ENCODE assay signal across 22 mouse cellular contexts in the genomic region with DNA sequence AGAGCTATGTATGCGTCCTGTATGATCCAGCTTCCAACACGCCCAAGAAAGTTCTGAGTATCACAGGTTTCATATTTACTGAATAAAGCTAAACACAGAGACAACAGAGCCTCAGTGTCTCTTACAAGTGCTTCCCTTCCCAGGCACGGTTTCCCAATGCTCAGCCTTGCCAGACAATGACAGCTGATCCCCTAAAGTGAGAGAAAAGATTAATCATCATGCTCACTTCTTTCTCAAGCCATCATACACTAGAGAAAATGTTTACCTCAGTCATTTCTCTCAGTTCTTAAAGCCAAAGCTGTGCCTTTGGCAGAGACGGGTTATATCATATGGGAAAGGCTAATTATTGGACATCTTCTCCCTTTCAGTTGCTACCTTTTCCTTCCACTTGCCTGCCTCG.
A peak's percentile ranks its signal among the peaks of the same experiment; 100 is the strongest.
DNase-seq lines count a peak whose midpoint lies in the region; ATAC-seq lines count a peak whose summit lies in the region.
"Had no signal": no experiment of that assay in that cellular context is flagged by ENCODE, and none has a peak within 500 bp of the region (broad histone marks: within the 10 kb centered on the region; RNA-seq: fewer than 3 reads in every experiment).

No protein-coding gene starts in this region.

- H3K4me3 ChIP-seq in forebrain, embryonic 13.5 days = no peak overlapping the region
- no peak overlapping the region for H3K4me3 ChIP-seq in forebrain, embryonic 10.5 days
- no peak overlapping the region for H3K4me3 ChIP-seq in forebrain, embryonic 15.5 days
- H3K4me3 ChIP-seq in forebrain, embryonic 12.5 days (replicated peaks) = no peak overlapping the region
- H3K4me3 ChIP-seq: embryonic facial prominence, embryonic 10.5 days; embryonic facial prominence, embryonic 12.5 days had no signal

- 78% methylated on average over 5 of the region's 5 CpGs for WGBS in forebrain, embryonic 13.5 days
- WGBS in forebrain, embryonic 10.5 days = 85% methylated on average over 5 of the region's 5 CpGs
- WGBS in forebrain, embryonic 15.5 days = 65% methylated on average over 5 of the region's 5 CpGs
- 82% methylated on average over 5 of the region's 5 CpGs for WGBS in forebrain, embryonic 12.5 days

- no peaks in the 10 kb centered on the region for H3K27me3 ChIP-seq in forebrain, embryonic 13.5 days
- no peaks in the 10 kb centered on the region for H3K27me3 ChIP-seq in forebrain, embryonic 10.5 days (ENCODE audit: poor library complexity, severe bottlenecking)
- no peaks in the 10 kb centered on the region for H3K27me3 ChIP-seq in forebrain, embryonic 15.5 days
- H3K27me3 ChIP-seq in forebrain, embryonic 12.5 days = no peaks in the 10 kb centered on the region
- H3K27me3 ChIP-seq: CH12.LX; embryonic facial prominence, embryonic 12.5 days had no signal

- no peaks in the 10 kb centered on the region for H3K36me3 ChIP-seq in forebrain, embryonic 13.5 days (ENCODE audit: poor library complexity, severe bottlenecking)
- H3K36me3 ChIP-seq in forebrain, embryonic 10.5 days (replicated peaks) = no peaks in the 10 kb centered on the region
- H3K36me3 ChIP-seq in forebrain, embryonic 15.5 days = no peaks in the 10 kb centered on the region
- no peaks in the 10 kb centered on the region for H3K36me3 ChIP-seq in forebrain, embryonic 12.5 days (replicated peaks)
- H3K36me3 ChIP-seq: embryonic facial prominence, embryonic 10.5 days; embryonic facial prominence, embryonic 12.5 days; G1E had no signal

- no peak for DNase-seq in forebrain, embryonic 10.5 days (ENCODE audit: extremely low spot score, low spot score)
- DNase-seq in brain, adult 2 months (ENCODE audit: low read depth, low spot score) = peak; percentile 15
- no peak for DNase-seq in yolk sac, embryonic 10.5 days (ENCODE audit: low spot score)
- DNase-seq: adrenal gland, adult 8-10 months; adrenal gland, postnatal 14 days; adrenal gland, postnatal 36 days; B cell, adult 2 months; cerebellum, adult 11-12 months; cerebellum, adult 2 months; cerebellum, adult 9-10 months; cerebellum, postnatal 10 days; cerebellum, postnatal 25 days had no signal

- ATAC-seq in forebrain, embryonic 13.5 days = peak; percentile 21; the same call in 1 of the 2 replicates
- ATAC-seq in forebrain, embryonic 15.5 days (replicated peaks) = 0 out of 2 replicates have a peak, but pooled peaks have one; percentile 48
- no peak for ATAC-seq in forebrain, embryonic 12.5 days (ENCODE audit: low FRiP score)
- ATAC-seq: activated CD4-positive, CD25-positive, alpha-beta regulatory T cell, adult 4 months; CD4-positive, CD25-positive, alpha-beta regulatory T cell, adult 4 months; Patski had no signal

- no peak overlapping the region for H3K4me2 ChIP-seq in forebrain, embryonic 13.5 days
- no peak overlapping the region for H3K4me2 ChIP-seq in forebrain, embryonic 15.5 days (replicated peaks)
- no peak overlapping the region for H3K4me2 ChIP-seq in forebrain, embryonic 12.5 days
- H3K4me2 ChIP-seq: embryonic facial prominence, embryonic 12.5 days had no signal

- no peak overlapping the region for H3K27ac ChIP-seq in forebrain, embryonic 13.5 days
- no peak overlapping the region for H3K27ac ChIP-seq in forebrain, embryonic 10.5 days
- no peak overlapping the region for H3K27ac ChIP-seq in forebrain, embryonic 15.5 days (replicated peaks)
- H3K27ac ChIP-seq in forebrain, embryonic 12.5 days = no peak overlapping the region
- H3K27ac ChIP-seq: embryonic facial prominence, embryonic 10.5 days; embryonic facial prominence, embryonic 12.5 days had no signal

- no peaks in the 10 kb centered on the region for H3K9me3 ChIP-seq in forebrain, embryonic 13.5 days (replicated peaks)
- H3K9me3 ChIP-seq in forebrain, embryonic 10.5 days = no peaks in the 10 kb centered on the region
- H3K9me3 ChIP-seq in forebrain, embryonic 15.5 days = no peaks in the 10 kb centered on the region
- H3K9me3 ChIP-seq in forebrain, embryonic 12.5 days = no peaks in the 10 kb centered on the region
- H3K9me3 ChIP-seq: embryonic facial prominence, embryonic 10.5 days; embryonic facial prominence, embryonic 12.5 days; G1E had no signal

- no peaks in the 10 kb centered on the region for H3K4me1 ChIP-seq in forebrain, embryonic 13.5 days
- H3K4me1 ChIP-seq in forebrain, embryonic 10.5 days = no peaks in the 10 kb centered on the region
- no peaks in the 10 kb centered on the region for H3K4me1 ChIP-seq in forebrain, embryonic 15.5 days
- no peaks in the 10 kb centered on the region for H3K4me1 ChIP-seq in forebrain, embryonic 12.5 days
- H3K4me1 ChIP-seq: embryonic facial prominence, embryonic 10.5 days; embryonic facial prominence, embryonic 12.5 days had no signal

- no peak overlapping the region for H3K9ac ChIP-seq in forebrain, embryonic 13.5 days
- H3K9ac ChIP-seq in forebrain, embryonic 15.5 days (replicated peaks) = no peak overlapping the region
- no peak overlapping the region for H3K9ac ChIP-seq in forebrain, embryonic 12.5 days
- H3K9ac ChIP-seq: embryonic facial prominence, embryonic 12.5 days had no signal
